Mouse (Mus musculus) forebrain, embryonic 14.5 days (tissue): ENCODE measurements at regions not wholly inside any gene's neighbourhood (a gene's known extent, or its start where the extent isn't known, plus 50 kb on each side); places are given as distances from the start of the nearest gene placed in this dataset.

Experiments
- ATAC-seq: fragments of 200-750 bp; cut with Nextera tagmentation; 2 replicates; pipeline ENCODE4 v1.8.0; 2017; ENCODE audit warnings: mild to moderate bottlenecking, moderate library complexity
- DNase-seq: peaks from one replicate; pipeline ENCODE4 v3.0.0-alpha.2; 2015; ENCODE audit warnings: low spot score
- H3K27ac ChIP-seq: fragments of 300-500 bp; sonication (generic); 2 replicates; pipeline ENCODE4 v1.5.1; 2014; ENCODE audit warnings: low read depth, mild to moderate bottlenecking, control low read depth, low read length, moderate library complexity
- H3K27me3 ChIP-seq: fragments of 300-500 bp; sonication (generic); replicated peaks from 2 replicates; pipeline ENCODE4 v1.6.1; 2014; ENCODE audit warnings: low read length, control low read depth, mixed read lengths; ENCODE audit not compliant: control insufficient read depth, insufficient read depth
- H3K36me3 ChIP-seq: fragments of 300-500 bp; sonication (generic); 2 replicates; pipeline ENCODE4 v1.6.1; 2014; ENCODE audit warnings: low read length, control low read depth; ENCODE audit not compliant: control insufficient read depth, insufficient read depth
- H3K4me1 ChIP-seq: fragments of 300-500 bp; sonication (generic); 2 replicates; pipeline ENCODE4 v1.6.1; 2014; ENCODE audit warnings: antibody characterized with exemption, low read length, control low read depth; ENCODE audit not compliant: control insufficient read depth, insufficient read depth
- H3K4me2 ChIP-seq: fragments of 300-500 bp; sonication (generic); 2 replicates; pipeline ENCODE4 v1.6.1; 2014; ENCODE audit warnings: mild to moderate bottlenecking, control low read depth, low read length
- H3K4me3 ChIP-seq: fragments of 300-500 bp; sonication (generic); 2 replicates; pipeline ENCODE4 v1.5.1; 2014; ENCODE audit warnings: low read depth, low read length, control low read depth
- H3K9ac ChIP-seq: fragments of 300-500 bp; sonication (generic); 2 replicates; pipeline ENCODE4 v1.6.1; 2014; ENCODE audit warnings: mild to moderate bottlenecking, low read length, control low read depth, moderate library complexity
- H3K9me3 ChIP-seq: fragments of 300-500 bp; sonication (generic); replicated peaks from 2 replicates; pipeline ENCODE4 v1.6.1; 2016; ENCODE audit warnings: low read length, control low read depth, mixed read lengths; ENCODE audit not compliant: control insufficient read depth
- WGBS: fragments of 180-500 bp; shearing (Covaris S2); extraction: QIAGEN DNeasy Blood & Tissue Kit; methylation state at CpG from one replicate; pipeline ENCODE4 v1.1.7; 2014; 5-methylcytosine and 5-hydroxymethylcytosine counted together

- Histone ChIP-seq H3K27ac (peak overlapping the region; percentile 99), H3K4me3 (no peak overlapping the region), H3K36me3 (no peaks in the 10 kb centered on the region), H3K9ac (peak overlapping the region; percentile 59), H3K27me3 (no peaks in the 10 kb centered on the region), H3K4me2 (peak overlapping the region; percentile 51), H3K9me3 (no peaks in the 10 kb centered on the region), H3K4me1 (peaks cover 67% of the 10 kb centered on the region)
- WGBS, result 1% methylated on average over 15 of the region's 15 CpGs
- DNase-seq (peak; percentile 100), ATAC-seq (peak; percentile 89)
Observed at GRCm38 (mm10) chr8:126666327-126667085, 72.7 kb upstream of the Irf2bp2 start.

- H3K9me3 ChIP-seq, result no peaks in the 10 kb centered on the region
- peak; percentile 0; the same call in 1 of the 2 replicates for ATAC-seq
Observed at GRCm38 (mm10) chr8:126665581-126666241, 71.9 kb upstream of the Irf2bp2 start.

GRCm38 (mm10) chr8:126664891-126665290, 71.1 kb upstream of the Irf2bp2 start:
- whole genome bisulfite sequencing, result 48% methylated on average over 5 of the region's 5 CpGs
- no peak for ATAC-seq
- H3K27ac ChIP-seq, result peak overlapping the region; percentile 99; the same call in 1 of the 2 replicates
- H3K4me3 ChIP-seq, result no peak overlapping the region
- no peak overlapping the region for H3K4me2 ChIP-seq
- no peaks in the 10 kb centered on the region for H3K36me3 ChIP-seq
- H3K4me1 ChIP-seq, result peaks cover 83% of the 10 kb centered on the region
- no peak for DNase-seq
- H3K9me3 ChIP-seq, result no peaks in the 10 kb centered on the region
- no peaks in the 10 kb centered on the region for H3K27me3 ChIP-seq
- H3K9ac ChIP-seq, result no peak overlapping the region

More at GRCm38 (mm10) chr8:126665581-126666241, 71.9 kb upstream of the Irf2bp2 start:
- H3K27ac ChIP-seq, result peak overlapping the region; percentile 99
- WGBS, result 3% methylated on average over 18 of the region's 18 CpGs
- peak overlapping the region; percentile 51 for H3K4me2 ChIP-seq
- peak; percentile 89 for DNase-seq
- H3K27me3 ChIP-seq, result no peaks in the 10 kb centered on the region
- H3K4me3 ChIP-seq, result 0 out of 2 replicates have a peak overlapping the region, but pooled peaks have one; percentile 8
- H3K4me1 ChIP-seq, result peaks cover 75% of the 10 kb centered on the region
- peak overlapping the region; percentile 59 for H3K9ac ChIP-seq
- H3K36me3 ChIP-seq, result no peaks in the 10 kb centered on the region

GRCm38 (mm10) chr8:126662797-126663784, 69.3 kb upstream of the Irf2bp2 start:
- peaks cover 83% of the 10 kb centered on the region for H3K4me1 ChIP-seq
- no peak overlapping the region for H3K4me2 ChIP-seq
- no peak overlapping the region for H3K4me3 ChIP-seq
- H3K27me3 ChIP-seq, result no peaks in the 10 kb centered on the region
- ATAC-seq, result no peak
- peak overlapping the region; percentile 55; the same call in 1 of the 2 replicates for H3K27ac ChIP-seq
- 34% methylated on average over 14 of the region's 14 CpGs for WGBS
- H3K36me3 ChIP-seq, result no peaks in the 10 kb centered on the region
- peak; percentile 15 for DNase-seq
- H3K9ac ChIP-seq, result 0 out of 2 replicates have a peak overlapping the region, but pooled peaks have one; percentile 2
- H3K9me3 ChIP-seq, result no peaks in the 10 kb centered on the region

GRCm38 (mm10) chr8:126662151-126662550, 68.4 kb upstream of the Irf2bp2 start:
- H3K9me3 ChIP-seq, result no peaks in the 10 kb centered on the region
- no peak overlapping the region for H3K4me2 ChIP-seq
- H3K4me1 ChIP-seq, result peaks cover 74% of the 10 kb centered on the region
- peak overlapping the region; percentile 90 for H3K27ac ChIP-seq
- DNase-seq, result no peak
- no peaks in the 10 kb centered on the region for H3K27me3 ChIP-seq
- no peak overlapping the region for H3K4me3 ChIP-seq
- no peaks in the 10 kb centered on the region for H3K36me3 ChIP-seq
- ATAC-seq, result no peak
- no peak overlapping the region for H3K9ac ChIP-seq
- 36% methylated on average over 5 of the region's 5 CpGs for WGBS

- Histone ChIP-seq H3K27ac (peak overlapping the region; percentile 90), H3K4me3 (no peak overlapping the region), H3K9ac (peak overlapping the region; percentile 49; the same call in 1 of the 2 replicates), H3K36me3 (no peaks in the 10 kb centered on the region), H3K9me3 (no peaks in the 10 kb centered on the region), H3K4me1 (peaks cover 69% of the 10 kb centered on the region), H3K4me2 (peak overlapping the region; percentile 37), H3K27me3 (no peaks in the 10 kb centered on the region)
- 20% methylated on average over 14 of the region's 14 CpGs for WGBS
- peak; percentile 11 for ATAC-seq
- DNase-seq, result peak; percentile 67
Observed at GRCm38 (mm10) chr8:126661511-126662142, 67.8 kb upstream of the Irf2bp2 start.

- no peaks in the 10 kb centered on the region for H3K9me3 ChIP-seq
- H3K27ac ChIP-seq, result peak overlapping the region; percentile 90
- peak overlapping the region; percentile 49 for H3K9ac ChIP-seq
- ATAC-seq, result peak; percentile 43
- peak overlapping the region; percentile 37 for H3K4me2 ChIP-seq
- 8% methylated on average over 9 of the region's 12 CpGs for WGBS
- H3K4me1 ChIP-seq, result peaks cover 66% of the 10 kb centered on the region
- no peaks in the 10 kb centered on the region for H3K36me3 ChIP-seq
- no peak overlapping the region for H3K4me3 ChIP-seq
- H3K27me3 ChIP-seq, result no peaks in the 10 kb centered on the region
- DNase-seq, result peak; percentile 90
Observed at GRCm38 (mm10) chr8:126660658-126661316, 67.0 kb upstream of the Irf2bp2 start.
